In genomic region chr12:11266282-11266985, GRCm38 (mm10) we compare ENCODE assay signal across 8 mouse cellular contexts. TPM values are rescaled to one million over a fixed set of nuclear protein-coding genes. Genes with fewer than 3 reads are reported as not detected.
A peak's percentile ranks its signal among the peaks of the same experiment; 100 is the strongest.
DNase-seq lines count a peak whose midpoint lies in the region; ATAC-seq and TF ChIP-seq lines count a peak whose summit lies in the region.

No protein-coding gene starts in this region.

- peak overlapping the region; percentile 93 for H3K27ac ChIP-seq in bone marrow, adult 2 months (ENCODE audit: control insufficient read depth, insufficient read depth, low read depth, low read length, poor library complexity)
- H3K27ac ChIP-seq in forebrain, embryonic 13.5 days, result peak overlapping the region; percentile 85
- H3K27ac ChIP-seq in small intestine, adult 2 months (ENCODE audit: insufficient read depth, low read depth, low read length), result peak overlapping the region; percentile 91

- H3K4me1 ChIP-seq in bone marrow, adult 2 months (ENCODE audit: control insufficient read depth, insufficient read depth, low read length), result no peaks in the 10 kb centered on the region; the same call in 1 of the 2 replicates
- H3K4me1 ChIP-seq in forebrain, embryonic 13.5 days, result peaks cover 37% of the 10 kb centered on the region
- H3K4me1 ChIP-seq in small intestine, adult 2 months (ENCODE audit: control insufficient read depth, insufficient read depth, insufficient read length, low read length), result peaks cover 3% of the 10 kb centered on the region; the same call in 1 of the 2 replicates

- TF ChIP-seq POLR2A in bone marrow, adult 2 months (IDR thresholded peaks at IDR 0.05; ENCODE audit: borderline replicate concordance, control insufficient read depth, low read depth, low read length), result no peak
- no peak for TF ChIP-seq POLR2A in small intestine, adult 2 months (IDR thresholded peaks at IDR 0.05; ENCODE audit: low read depth, low read length)

- H3K9me3 ChIP-seq in forebrain, embryonic 13.5 days (replicated peaks), result no peaks in the 10 kb centered on the region

- intact Hi-C loops in left cerebral cortex, postnatal 14 days (cut with DNase I), result loop anchor here (5.0 kb wide), 1 partner anchor 69 kb away; no protein-coding TSS in a partner anchor

- TF ChIP-seq CTCF in bone marrow, adult 2 months (IDR thresholded peaks at IDR 0.05; ENCODE audit: control insufficient read depth, insufficient read depth, low read length), result no peak
- TF ChIP-seq CTCF in small intestine, adult 2 months (IDR thresholded peaks at IDR 0.05; ENCODE audit: extremely low read depth, insufficient read length, insufficient replicate concordance, low read depth, low read length), result no peak

- H3K4me3 ChIP-seq in bone marrow, adult 2 months (replicated peaks; ENCODE audit: control insufficient read depth, low read depth, low read length), result peak overlapping the region; percentile 93
- H3K4me3 ChIP-seq in forebrain, embryonic 13.5 days, result peak overlapping the region; percentile 72
- H3K4me3 ChIP-seq in small intestine, adult 2 months (ENCODE audit: low read depth, low read length), result peak overlapping the region; percentile 96

- WGBS in bone marrow, adult 2 months, result under 1% methylated on average over 51 of the region's 51 CpGs
- 1% methylated on average over 51 of the region's 51 CpGs for WGBS in forebrain, embryonic 13.5 days
- 1% methylated on average over 49 of the region's 51 CpGs for WGBS in small intestine, adult 2 months

- peak; percentile 70 for ATAC-seq in forebrain, embryonic 13.5 days

- H3K36me3 ChIP-seq in forebrain, embryonic 13.5 days (ENCODE audit: poor library complexity, severe bottlenecking), result no peaks in the 10 kb centered on the region
- no peaks in the 10 kb centered on the region for H3K36me3 ChIP-seq in small intestine, adult 2 months (ENCODE audit: control insufficient read depth, insufficient read depth, low read length)

- peak; percentile 26 to 35 for DNase-seq in left cerebral cortex, postnatal 14 days (ENCODE audit: low spot score in 2 of 2)
- DNase-seq in left cerebral cortex, adult 11 months (ENCODE audit: low spot score), result no peak
- peak; percentile 10 for DNase-seq in hindlimb bud, embryonic 11.5 days (ENCODE audit: extremely low spot score, low read depth, low spot score)
- peak; percentile 20 for DNase-seq in lung, postnatal 25 days (ENCODE audit: low spot score)
- no peak for DNase-seq in ovary, postnatal 10 days (ENCODE audit: low spot score)

- peak overlapping the region; percentile 75 for H3K4me2 ChIP-seq in forebrain, embryonic 13.5 days

- H3K9ac ChIP-seq in forebrain, embryonic 13.5 days, result peak overlapping the region; percentile 88

- no peaks in the 10 kb centered on the region for H3K27me3 ChIP-seq in forebrain, embryonic 13.5 days
- no peaks in the 10 kb centered on the region for H3K27me3 ChIP-seq in small intestine, adult 2 months (ENCODE audit: control insufficient read depth, insufficient read depth, low read length)

RNA-seq across cellular contexts. Expression of gene Smc6, which starts 0.7 kb away (rescaled TPM):
- total RNA-seq in left cerebral cortex, postnatal 14 days (2021), result 10 to 100 TPM; 28.5 to 33.5 TPM
- polyA plus RNA-seq in bone marrow, adult 2 months (2011; ENCODE audit: insufficient read depth, insufficient read length, low replicate concordance, missing spikeins), result 49.5 and 74.0 TPM in 2 replicates
- 159 and 178 TPM in 2 replicates for polyA plus RNA-seq in forebrain, embryonic 13.5 days (2015; fragmentation: Nextera tagmentation; extraction: Ambion mirVana)
- 0.95 and 1.4 TPM in 2 replicates for polyA plus RNA-seq in small intestine, adult 2 months (2012; rRNA removed)

RNA-seq across cellular contexts. Expression of gene Gen1, which starts 0.8 kb away (rescaled TPM):
- 1 to 10 TPM; 1.3 to 3.7 TPM for total RNA-seq in left cerebral cortex, postnatal 14 days (2021)
- 6.2 and 7.1 TPM in 2 replicates for polyA plus RNA-seq in bone marrow, adult 2 months (2011; ENCODE audit: insufficient read depth, insufficient read length, low replicate concordance, missing spikeins)
- 8.0 and 9.2 TPM in 2 replicates for polyA plus RNA-seq in forebrain, embryonic 13.5 days (2015; fragmentation: Nextera tagmentation; extraction: Ambion mirVana)
- 0.04 and 0.18 TPM in 2 replicates for polyA plus RNA-seq in small intestine, adult 2 months (2012; rRNA removed)

RNA-seq across cellular contexts. Expression of gene Msgn1, which starts 57.7 kb away (rescaled TPM):
- total RNA-seq in left cerebral cortex, postnatal 14 days (2021), result not detected
- not detected in 2 replicates for polyA plus RNA-seq in bone marrow, adult 2 months (2011; ENCODE audit: insufficient read depth, insufficient read length, low replicate concordance, missing spikeins)
- not detected in 2 replicates for polyA plus RNA-seq in forebrain, embryonic 13.5 days (2015; fragmentation: Nextera tagmentation; extraction: Ambion mirVana)
- not detected in 2 replicates for polyA plus RNA-seq in small intestine, adult 2 months (2012; rRNA removed)

Comparison
In these comparisons a context has a peak if more than half of its experiments do, and no peak if none do; other contexts are left out.
1. DNase-seq: peak in left cerebral cortex, postnatal 14 days (2 of 2), hindlimb bud, embryonic 11.5 days (single experiment) and lung, postnatal 25 days (single experiment); none in left cerebral cortex, adult 11 months (single experiment) and ovary, postnatal 10 days (single experiment).
2. RNA of gene Smc6, which starts 0.7 kb away (polyA plus RNA-seq): 159 to 178 TPM in forebrain, embryonic 13.5 days and 49.5 to 74.0 TPM in bone marrow, adult 2 months; 0.95 to 1.4 TPM in small intestine, adult 2 months; every median in the first group is over 10 times any median in the second.
3. Peak in every context shown above with its lines, with median percentiles within 50 percentile points of each other: H3K27ac ChIP-seq and H3K4me3 ChIP-seq.